ENCODE assay signal across 25 mouse cellular contexts in genomic region chr5:27739216-27739615, GRCm38 (mm10).
"Had no signal": no experiment of that assay in that cellular context is flagged by ENCODE, and none has a peak within 500 bp of the region (broad histone marks: within the 10 kb centered on the region; RNA-seq: fewer than 3 reads in every experiment).

No protein-coding gene starts in this region.

- H3K4me3 ChIP-seq: embryonic facial prominence, embryonic 10.5 days; embryonic facial prominence, embryonic 12.5 days; embryonic facial prominence, embryonic 13.5 days; embryonic facial prominence, embryonic 15.5 days; erythroblast, embryonic 14.5 days; forebrain, embryonic 10.5 days; forebrain, embryonic 12.5 days; forebrain, embryonic 13.5 days; forebrain, embryonic 15.5 days; gastrocnemius, adult 2 months; heart, adult 2 months; heart, embryonic 10.5 days; heart, embryonic 12.5 days had no signal

- DNase-seq: cerebellum, postnatal 10 days; cerebellum, postnatal 14 days; cerebellum, postnatal 25 days; cerebellum, postnatal 36 days; embryo, embryonic 11 days; forebrain, postnatal 0 days; gastrocnemius, adult 2 months; gastrocnemius, postnatal 10 days; gastrocnemius, postnatal 14 days; gastrocnemius, postnatal 25 days; gastrocnemius, postnatal 36 days; heart, adult 11 months; heart, adult 18-20 months; heart, adult 2 months had no signal

- H3K4me1 ChIP-seq: embryonic facial prominence, embryonic 10.5 days; embryonic facial prominence, embryonic 12.5 days; embryonic facial prominence, embryonic 13.5 days; embryonic facial prominence, embryonic 15.5 days; forebrain, embryonic 10.5 days; forebrain, embryonic 12.5 days; forebrain, embryonic 13.5 days; forebrain, embryonic 15.5 days; heart, embryonic 10.5 days; heart, embryonic 12.5 days had no signal
